Mouse (Mus musculus): ENCODE results near the gene Sh3pxd2a. TPM values are rescaled to one million over a fixed set of nuclear protein-coding genes. Genes with fewer than 3 reads are reported as not detected.

The Sh3pxd2a gene
- polyA plus RNA-seq, 1 experiment from 2014 or later, result 2.1 TPM

GRCm38 (mm10) chr19:47446841-47447365, 17.3 kb downstream of the Sh3pxd2a start:
- H3K4me2 ChIP-seq (ENCODE audit: low read depth, low read length), result no peak overlapping the region

GRCm38 (mm10) chr19:47446130-47446529, 18.1 kb downstream of the Sh3pxd2a start:
- ATAC-seq (ENCODE audit: low read depth), result no peak
- Histone ChIP-seq H3K27me3 (ENCODE audit: control insufficient read depth, insufficient read depth, low read length) (no peaks in the 10 kb centered on the region), H3K36me3 (ENCODE audit: control insufficient read depth, insufficient read depth, low read length) (no peaks in the 10 kb centered on the region), H3K4me3 (ENCODE audit: low read depth, low read length) (no peak overlapping the region), H3K9ac (replicated peaks; ENCODE audit: low read depth, low read length) (no peak overlapping the region), H3K4me1 (ENCODE audit: control insufficient read depth, insufficient read depth, low read length) (peaks cover 20% of the 10 kb centered on the region), H3K4me2 (ENCODE audit: low read depth, low read length) (no peak overlapping the region), H3K9me3 (ENCODE audit: control insufficient read depth, low read length) (no peaks in the 10 kb centered on the region), H3K27ac (ENCODE audit: low read depth, low read length) (no peak overlapping the region)
- WGBS, result 87% methylated on average over 9 of the region's 9 CpGs

More at GRCm38 (mm10) chr19:47446841-47447365, 17.3 kb downstream of the Sh3pxd2a start:
- Histone ChIP-seq H3K9ac (replicated peaks; ENCODE audit: low read depth, low read length) (no peak overlapping the region), H3K36me3 (ENCODE audit: control insufficient read depth, insufficient read depth, low read length) (no peaks in the 10 kb centered on the region), H3K27ac (ENCODE audit: low read depth, low read length) (no peak overlapping the region), H3K9me3 (ENCODE audit: control insufficient read depth, low read length) (no peaks in the 10 kb centered on the region), H3K4me3 (ENCODE audit: low read depth, low read length) (no peak overlapping the region), H3K27me3 (ENCODE audit: control insufficient read depth, insufficient read depth, low read length) (no peaks in the 10 kb centered on the region), H3K4me1 (ENCODE audit: control insufficient read depth, insufficient read depth, low read length) (peaks cover 20% of the 10 kb centered on the region)
- whole genome bisulfite sequencing, result 33% methylated on average over 9 of the region's 9 CpGs
- peak; percentile 35; the same call in 1 of the 2 replicates for ATAC-seq (ENCODE audit: low read depth)

GRCm38 (mm10) chr19:47445726-47446125, 18.5 kb downstream of the Sh3pxd2a start:
- no peak for ATAC-seq (ENCODE audit: low read depth)
- no peak overlapping the region for H3K27ac ChIP-seq (ENCODE audit: low read depth, low read length)
- H3K4me1 ChIP-seq (ENCODE audit: control insufficient read depth, insufficient read depth, low read length), result peaks cover 20% of the 10 kb centered on the region

DNA sequence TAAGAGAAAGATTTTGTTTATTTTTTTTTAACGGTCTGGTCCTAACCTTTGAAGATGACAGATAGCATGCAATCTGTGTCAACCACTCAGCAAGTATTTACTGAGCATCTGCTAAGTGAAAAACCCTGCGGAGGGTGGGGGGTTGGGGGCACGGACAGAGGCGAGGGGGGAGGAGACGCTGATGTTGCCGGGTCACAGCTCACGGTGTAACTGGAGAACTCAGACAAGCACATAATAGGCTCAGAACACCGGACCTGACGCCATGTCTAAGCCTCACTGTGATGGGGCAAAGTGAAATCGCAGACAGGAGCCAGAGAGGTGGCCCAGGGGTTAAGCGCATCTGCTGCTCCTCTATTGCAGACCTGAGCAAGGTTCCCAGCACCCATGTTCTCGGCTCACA, 19.7 kb downstream of the Sh3pxd2a start:
- no peak overlapping the region for H3K4me3 ChIP-seq (ENCODE audit: low read depth, low read length)
- WGBS, result 21% methylated on average over 12 of the region's 12 CpGs
- no peaks in the 10 kb centered on the region for H3K9me3 ChIP-seq (ENCODE audit: control insufficient read depth, low read length)
- no peak overlapping the region for H3K9ac ChIP-seq (replicated peaks; ENCODE audit: low read depth, low read length)
- peaks cover 20% of the 10 kb centered on the region for H3K4me1 ChIP-seq (ENCODE audit: control insufficient read depth, insufficient read depth, low read length)
- no peak for ATAC-seq (ENCODE audit: low read depth)
- H3K27me3 ChIP-seq (ENCODE audit: control insufficient read depth, insufficient read depth, low read length), result no peaks in the 10 kb centered on the region
- no peaks in the 10 kb centered on the region for H3K36me3 ChIP-seq (ENCODE audit: control insufficient read depth, insufficient read depth, low read length)
- H3K4me2 ChIP-seq (ENCODE audit: low read depth, low read length), result no peak overlapping the region
- no peak overlapping the region for H3K27ac ChIP-seq (ENCODE audit: low read depth, low read length)

More at GRCm38 (mm10) chr19:47445726-47446125, 18.5 kb downstream of the Sh3pxd2a start:
- Histone ChIP-seq H3K9ac (replicated peaks; ENCODE audit: low read depth, low read length) (no peak overlapping the region), H3K4me3 (ENCODE audit: low read depth, low read length) (no peak overlapping the region), H3K27me3 (ENCODE audit: control insufficient read depth, insufficient read depth, low read length) (no peaks in the 10 kb centered on the region), H3K4me2 (ENCODE audit: low read depth, low read length) (no peak overlapping the region), H3K9me3 (ENCODE audit: control insufficient read depth, low read length) (no peaks in the 10 kb centered on the region), H3K36me3 (ENCODE audit: control insufficient read depth, insufficient read depth, low read length) (no peaks in the 10 kb centered on the region)
- 78% methylated on average over 6 of the region's 6 CpGs for WGBS

DNA sequence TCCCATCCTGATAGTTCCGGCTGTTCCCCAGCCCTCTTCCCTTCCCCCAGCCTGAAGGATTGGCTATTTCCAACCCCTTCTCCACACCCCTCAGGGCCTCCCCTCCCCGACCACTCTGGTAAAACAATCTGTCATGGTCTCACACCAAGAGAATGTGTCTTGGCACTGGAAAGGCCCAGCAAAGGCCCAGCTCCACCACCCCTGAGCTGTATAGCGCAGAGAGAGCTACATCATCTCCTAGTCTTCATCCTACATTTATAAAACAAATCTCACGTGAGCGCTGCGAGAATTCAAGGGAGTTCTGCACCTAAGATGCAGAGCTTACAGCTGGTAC, 21.9 kb downstream of the Sh3pxd2a start:
- Histone ChIP-seq H3K36me3 (ENCODE audit: control insufficient read depth, insufficient read depth, low read length) (no peaks in the 10 kb centered on the region), H3K9me3 (ENCODE audit: control insufficient read depth, low read length) (no peaks in the 10 kb centered on the region), H3K4me2 (ENCODE audit: low read depth, low read length) (no peak overlapping the region), H3K4me1 (ENCODE audit: control insufficient read depth, insufficient read depth, low read length) (peaks cover 14% of the 10 kb centered on the region; the same call in 1 of the 2 replicates), H3K27ac (ENCODE audit: low read depth, low read length) (no peak overlapping the region), H3K4me3 (ENCODE audit: low read depth, low read length) (no peak overlapping the region), H3K9ac (replicated peaks; ENCODE audit: low read depth, low read length) (no peak overlapping the region), H3K27me3 (ENCODE audit: control insufficient read depth, insufficient read depth, low read length) (no peaks in the 10 kb centered on the region)
- WGBS, result 72% methylated on average over 6 of the region's 6 CpGs
- ATAC-seq (ENCODE audit: low read depth), result no peak

GRCm38 (mm10) chr19:47441541-47442293, 22.5 kb downstream of the Sh3pxd2a start:
- H3K4me1 ChIP-seq (ENCODE audit: control insufficient read depth, insufficient read depth, low read length), result peaks cover 9% of the 10 kb centered on the region; the same call in 1 of the 2 replicates
- H3K9ac ChIP-seq (replicated peaks; ENCODE audit: low read depth, low read length), result no peak overlapping the region
- H3K4me2 ChIP-seq (ENCODE audit: low read depth, low read length), result no peak overlapping the region
- H3K27me3 ChIP-seq (ENCODE audit: control insufficient read depth, insufficient read depth, low read length), result no peaks in the 10 kb centered on the region
- H3K9me3 ChIP-seq (ENCODE audit: control insufficient read depth, low read length), result no peaks in the 10 kb centered on the region
- no peak overlapping the region for H3K4me3 ChIP-seq (ENCODE audit: low read depth, low read length)
- 79% methylated on average over 17 of the region's 17 CpGs for WGBS
- no peak for ATAC-seq (ENCODE audit: low read depth)
- H3K27ac ChIP-seq (ENCODE audit: low read depth, low read length), result no peak overlapping the region
- H3K36me3 ChIP-seq (ENCODE audit: control insufficient read depth, insufficient read depth, low read length), result no peaks in the 10 kb centered on the region

- 85% methylated on average over 4 of the region's 4 CpGs for WGBS
Measured at GRCm38 (mm10) chr19:47440967-47441366, 23.2 kb downstream of the Sh3pxd2a start.

GRCm38 (mm10) chr19:47440435-47440803, 23.8 kb downstream of the Sh3pxd2a start:
- no peak overlapping the region for H3K4me3 ChIP-seq (ENCODE audit: low read depth, low read length)
- H3K27me3 ChIP-seq (ENCODE audit: control insufficient read depth, insufficient read depth, low read length), result no peaks in the 10 kb centered on the region
- WGBS, result 93% methylated on average over 7 of the region's 7 CpGs
- H3K4me2 ChIP-seq (ENCODE audit: low read depth, low read length), result no peak overlapping the region
- H3K27ac ChIP-seq (ENCODE audit: low read depth, low read length), result no peak overlapping the region
- no peaks in the 10 kb centered on the region for H3K36me3 ChIP-seq (ENCODE audit: control insufficient read depth, insufficient read depth, low read length)
- no peaks in the 10 kb centered on the region for H3K9me3 ChIP-seq (ENCODE audit: control insufficient read depth, low read length)
- ATAC-seq (ENCODE audit: low read depth), result no peak
- H3K9ac ChIP-seq (replicated peaks; ENCODE audit: low read depth, low read length), result no peak overlapping the region
- H3K4me1 ChIP-seq (ENCODE audit: control insufficient read depth, insufficient read depth, low read length), result 0 out of 2 replicates have a peak, but pooled peaks cover 6% of the 10 kb centered on the region

More at GRCm38 (mm10) chr19:47440967-47441366, 23.2 kb downstream of the Sh3pxd2a start:
- Histone ChIP-seq H3K4me2 (ENCODE audit: low read depth, low read length) (no peak overlapping the region), H3K4me3 (ENCODE audit: low read depth, low read length) (no peak overlapping the region), H3K27ac (ENCODE audit: low read depth, low read length) (no peak overlapping the region), H3K27me3 (ENCODE audit: control insufficient read depth, insufficient read depth, low read length) (no peaks in the 10 kb centered on the region), H3K4me1 (ENCODE audit: control insufficient read depth, insufficient read depth, low read length) (0 out of 2 replicates have a peak, but pooled peaks cover 6% of the 10 kb centered on the region), H3K9ac (replicated peaks; ENCODE audit: low read depth, low read length) (no peak overlapping the region), H3K9me3 (ENCODE audit: control insufficient read depth, low read length) (no peaks in the 10 kb centered on the region), H3K36me3 (ENCODE audit: control insufficient read depth, insufficient read depth, low read length) (no peaks in the 10 kb centered on the region)
- ATAC-seq (ENCODE audit: low read depth), result no peak

GRCm38 (mm10) chr19:47439726-47440434, 24.3 kb downstream of the Sh3pxd2a start:
- Histone ChIP-seq H3K4me2 (ENCODE audit: low read depth, low read length) (no peak overlapping the region), H3K4me3 (ENCODE audit: low read depth, low read length) (no peak overlapping the region), H3K27me3 (ENCODE audit: control insufficient read depth, insufficient read depth, low read length) (no peaks in the 10 kb centered on the region), H3K9ac (replicated peaks; ENCODE audit: low read depth, low read length) (no peak overlapping the region), H3K9me3 (ENCODE audit: control insufficient read depth, low read length) (no peaks in the 10 kb centered on the region), H3K36me3 (ENCODE audit: control insufficient read depth, insufficient read depth, low read length) (no peaks in the 10 kb centered on the region), H3K27ac (ENCODE audit: low read depth, low read length) (no peak overlapping the region), H3K4me1 (ENCODE audit: control insufficient read depth, insufficient read depth, low read length) (0 out of 2 replicates have a peak, but pooled peaks cover 6% of the 10 kb centered on the region)
- WGBS, result 89% methylated on average over 9 of the region's 9 CpGs
- no peak for ATAC-seq (ENCODE audit: low read depth)

Measured in neural tube, embryonic 14.5 days (tissue).